Mouse (Mus musculus) myocyte (in vitro differentiated cells): ENCODE results near the gene Tacc2. TPM values are rescaled to one million over a fixed set of nuclear protein-coding genes. Genes with fewer than 3 reads are reported as not detected.
A peak's percentile ranks its signal among the peaks of the same experiment; 100 is the strongest.

Source experiments
- H3K27me3 ChIP-seq: one replicate; pipeline ENCODE4 v1.6.1; 2011; ENCODE audit not compliant: control insufficient read depth, insufficient read depth, insufficient read length
- H3K36me3 ChIP-seq: one replicate; pipeline ENCODE4 v1.6.1; 2011; ENCODE audit not compliant: control insufficient read depth, insufficient read depth
- H3K4me2 ChIP-seq: one replicate; pipeline ENCODE4 v1.6.1; 2011; ENCODE audit warnings: low read depth, control low read depth
- H3K4me3 ChIP-seq: one replicate; pipeline ENCODE4 v1.5.1; 2011; ENCODE audit warnings: mild to moderate bottlenecking, control low read depth, moderate library complexity
- H3K79me2 ChIP-seq: one replicate; pipeline ENCODE4 v1.6.1; 2011; ENCODE audit not compliant: control insufficient read depth, insufficient read depth
- H3ac ChIP-seq: one replicate; pipeline ENCODE4 v1.6.1; 2011; ENCODE audit not compliant: control insufficient read depth, insufficient read length
- CEBPB ChIP-seq: IDR thresholded peaks from 2 replicates; pipeline ENCODE4 v1.6.1; 2011; ENCODE audit warnings: mild to moderate bottlenecking, moderate library complexity; ENCODE audit not compliant: poor library complexity, insufficient read depth, severe bottlenecking
- E2F4 ChIP-seq: IDR thresholded peaks from one replicate; pipeline ENCODE4 v1.6.1; 2011; ENCODE audit warnings: mild to moderate bottlenecking, control low read depth, moderate library complexity; ENCODE audit not compliant: insufficient read depth
- MAX ChIP-seq: IDR thresholded peaks from one replicate; pipeline ENCODE4 v1.6.1; 2011; ENCODE audit warnings: low read depth, mild to moderate bottlenecking, control low read depth
- MYOD1 ChIP-seq, 3 experiments: IDR thresholded peaks; one replicate each; pipeline ENCODE4 v1.6.1; 2011; ENCODE audit warnings: control low read depth in 2 of 3, low read depth in 2 of 3, mild to moderate bottlenecking in 2 of 3, moderate library complexity in 1 of 3; ENCODE audit not compliant: insufficient read length in 2 of 3, control insufficient read depth in 1 of 3
- MYOG ChIP-seq, 3 experiments: IDR thresholded peaks; one replicate each; pipeline ENCODE4 v1.6.1; 2011; ENCODE audit warnings: control low read depth in 2 of 3, low read depth in 2 of 3, mild to moderate bottlenecking in 2 of 3; ENCODE audit not compliant: insufficient read length in 2 of 3, control insufficient read depth in 1 of 3, insufficient read depth in 1 of 3
- POLR2A ChIP-seq: IDR thresholded peaks from one replicate; pipeline ENCODE4 v1.6.1; 2011; ENCODE audit warnings: low read depth, mild to moderate bottlenecking, control low read depth, moderate library complexity; ENCODE audit not compliant: insufficient read length
- POLR2AphosphoS2 ChIP-seq: IDR thresholded peaks from one replicate; pipeline ENCODE4 v1.6.1; 2011; ENCODE audit warnings: low read depth, control low read depth; ENCODE audit not compliant: insufficient read length
- REST ChIP-seq: IDR thresholded peaks from one replicate; pipeline ENCODE4 v1.6.1; 2011; ENCODE audit warnings: mild to moderate bottlenecking, control low read depth, moderate library complexity; ENCODE audit not compliant: insufficient read depth, insufficient read length
- SRF ChIP-seq: IDR thresholded peaks from one replicate; pipeline ENCODE4 v1.6.1; 2011; ENCODE audit warnings: low read depth; ENCODE audit not compliant: control insufficient read depth, insufficient read length
- TCF12 ChIP-seq: IDR thresholded peaks from one replicate; pipeline ENCODE4 v1.6.1; 2011; ENCODE audit warnings: mild to moderate bottlenecking, control low read depth; ENCODE audit not compliant: poor library complexity, insufficient read depth, severe bottlenecking
- TCF3 ChIP-seq: IDR thresholded peaks from one replicate; pipeline ENCODE4 v1.6.1; 2011; ENCODE audit warnings: low read depth, control low read depth; ENCODE audit not compliant: insufficient read length
- USF1 ChIP-seq: IDR thresholded peaks from one replicate; pipeline ENCODE4 v1.6.1; 2011; ENCODE audit warnings: low read depth, mild to moderate bottlenecking, control low read depth, moderate library complexity
- polyA plus RNA-seq: library from polyadenylated mRNA; unstranded; fragments of >200 nt; fragmentation: generic; extraction: Trizol; gene quantifications from one replicate; pipeline ENCODE4 v1.2.1, GENCODE M21; 2012; ENCODE audit warnings: missing spikeins

The Tacc2 gene
- polyA plus RNA-seq, 1 experiment = 61.8 TPM

GRCm38 (mm10) chr7:130692392-130692942 lies 115.2 kb downstream of the Tacc2 start:
- H3K27me3 ChIP-seq = no peaks in the 10 kb centered on the region
- H3ac ChIP-seq = no peak overlapping the region
- H3K4me2 ChIP-seq = no peak overlapping the region
- H3K4me3 ChIP-seq = no peak overlapping the region
- TF ChIP-seq USF1 (no peak), MYOG (IDR thresholded peaks at IDR 0.05; ENCODE audit: control insufficient read depth in 1 of 3, insufficient read depth in 1 of 3, insufficient read length in 2 of 3, low read depth in 2 of 3) (peak in 2 of 3 experiments; percentile 13 to 38), POLR2A (no peak), TCF12 (no peak), SRF (no peak)
- H3K79me2 ChIP-seq = peaks cover 39% of the 10 kb centered on the region
- H3K36me3 ChIP-seq = no peaks in the 10 kb centered on the region

- H3K36me3 ChIP-seq = no peaks in the 10 kb centered on the region
- H3K27me3 ChIP-seq = no peaks in the 10 kb centered on the region
- peaks cover 40% of the 10 kb centered on the region for H3K79me2 ChIP-seq
- no peak for TF ChIP-seq POLR2AphosphoS2
- no peak for TF ChIP-seq POLR2A
- TF ChIP-seq E2F4 = no peak
- no peak for TF ChIP-seq USF1
- TF ChIP-seq MYOG (IDR thresholded peaks at IDR 0.05; ENCODE audit: control insufficient read depth in 1 of 3, insufficient read depth in 1 of 3, insufficient read length in 2 of 3, low read depth in 2 of 3) = no peak
- no peak for TF ChIP-seq REST
- no peak for TF ChIP-seq TCF3
- no peak for TF ChIP-seq TCF12
- no peak for TF ChIP-seq CEBPB
- no peak for TF ChIP-seq MAX
- no peak for TF ChIP-seq MYOD1 (IDR thresholded peaks at IDR 0.05; ENCODE audit: control insufficient read depth in 1 of 3, insufficient read length in 2 of 3, low read depth in 2 of 3)
- no peak for TF ChIP-seq SRF
- no peak overlapping the region for H3K4me3 ChIP-seq
- no peak overlapping the region for H3K4me2 ChIP-seq
- H3ac ChIP-seq = no peak overlapping the region
Measured at GRCm38 (mm10) chr7:130692943-130693799, 115.9 kb downstream of the Tacc2 start.

GRCm38 (mm10) chr7:130693800-130694193 lies 116.6 kb downstream of the Tacc2 start:
- H3K36me3 ChIP-seq = no peaks in the 10 kb centered on the region
- no peak overlapping the region for H3K4me3 ChIP-seq
- H3ac ChIP-seq = no peak overlapping the region
- TF ChIP-seq E2F4 (no peak), POLR2A (no peak), CEBPB (no peak), MYOG (IDR thresholded peaks at IDR 0.05; ENCODE audit: control insufficient read depth in 1 of 3, insufficient read depth in 1 of 3, insufficient read length in 2 of 3, low read depth in 2 of 3) (no peak), SRF (no peak), POLR2AphosphoS2 (no peak), USF1 (no peak), TCF12 (no peak), TCF3 (no peak), MAX (no peak), MYOD1 (IDR thresholded peaks at IDR 0.05; ENCODE audit: control insufficient read depth in 1 of 3, insufficient read length in 2 of 3, low read depth in 2 of 3) (no peak), REST (no peak)
- H3K27me3 ChIP-seq = no peaks in the 10 kb centered on the region
- no peak overlapping the region for H3K4me2 ChIP-seq
- H3K79me2 ChIP-seq = peaks cover 36% of the 10 kb centered on the region

GRCm38 (mm10) chr7:130695669-130696338 lies 118.6 kb downstream of the Tacc2 start:
- no peaks in the 10 kb centered on the region for H3K36me3 ChIP-seq
- H3ac ChIP-seq = no peak overlapping the region
- TF ChIP-seq SRF (no peak), MAX (no peak), TCF3 (no peak), TCF12 (no peak), POLR2AphosphoS2 (no peak), CEBPB (no peak), MYOD1 (IDR thresholded peaks at IDR 0.05; ENCODE audit: control insufficient read depth in 1 of 3, insufficient read length in 2 of 3, low read depth in 2 of 3) (no peak)
- no peak overlapping the region for H3K4me3 ChIP-seq
- no peaks in the 10 kb centered on the region for H3K27me3 ChIP-seq
- no peak overlapping the region for H3K4me2 ChIP-seq
- peaks cover 23% of the 10 kb centered on the region for H3K79me2 ChIP-seq
